Mouse (Mus musculus) kidney, postnatal 10 days (tissue): Measurements from ENCODE around the gene Hic1.
"Not testable (repeated sequence)": the region's sequence is repeated elsewhere in the genome, so short reads cannot be mapped to it uniquely, and the experiment has no call there.

Source experiments
- DNase-seq: peaks from one replicate; pipeline ENCODE4 v3.0.0; 2021; ENCODE audit warnings: mixed read lengths

Gene Hic1

DNA sequence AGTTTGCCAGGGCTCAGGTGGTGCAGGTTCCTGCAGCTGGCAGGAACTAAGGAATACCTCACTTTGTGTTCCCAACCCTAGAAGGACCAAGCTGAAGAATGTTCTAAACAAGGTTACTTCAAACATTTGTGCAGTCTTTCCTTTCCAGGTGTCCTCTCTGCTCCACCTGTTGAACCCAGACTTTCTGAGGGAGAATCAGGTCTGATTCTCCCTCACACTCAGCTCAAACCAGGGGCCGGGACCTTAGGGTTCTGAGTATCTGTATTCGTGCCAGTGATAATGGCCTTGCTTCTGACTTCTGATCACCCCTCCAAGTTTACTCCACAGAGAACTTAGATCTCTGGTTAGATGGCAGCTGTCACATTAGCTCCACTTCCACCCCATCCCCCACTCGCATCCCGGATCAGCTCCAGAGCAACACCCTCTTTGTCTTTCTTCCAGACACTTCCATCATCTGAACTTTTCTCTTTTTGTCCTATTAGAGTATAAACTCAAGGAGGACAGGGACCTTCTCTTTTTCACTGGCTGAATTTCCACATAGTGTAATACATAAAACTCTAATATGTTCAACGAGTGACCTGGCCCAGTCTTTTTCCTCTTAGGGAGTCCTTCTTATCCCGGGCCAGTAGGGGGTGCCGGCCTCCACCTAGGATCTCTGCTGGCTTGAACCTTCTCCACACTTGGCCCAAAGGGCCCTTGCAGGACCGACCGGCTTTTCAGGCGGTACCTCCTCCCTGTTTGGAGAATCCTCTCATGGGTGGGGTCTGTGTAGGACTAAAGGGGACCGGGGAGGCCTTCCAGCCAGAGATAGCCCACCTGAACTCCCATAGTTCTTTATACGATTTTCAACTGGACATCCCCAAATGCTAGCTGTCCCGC, 23.3 kb upstream of the Hic1 start:
- peak; percentile 90 for DNase-seq

GRCm38 (mm10) chr11:75191841-75192240, 22.5 kb upstream of the Hic1 start:
- DNase-seq: no peak

DNA sequence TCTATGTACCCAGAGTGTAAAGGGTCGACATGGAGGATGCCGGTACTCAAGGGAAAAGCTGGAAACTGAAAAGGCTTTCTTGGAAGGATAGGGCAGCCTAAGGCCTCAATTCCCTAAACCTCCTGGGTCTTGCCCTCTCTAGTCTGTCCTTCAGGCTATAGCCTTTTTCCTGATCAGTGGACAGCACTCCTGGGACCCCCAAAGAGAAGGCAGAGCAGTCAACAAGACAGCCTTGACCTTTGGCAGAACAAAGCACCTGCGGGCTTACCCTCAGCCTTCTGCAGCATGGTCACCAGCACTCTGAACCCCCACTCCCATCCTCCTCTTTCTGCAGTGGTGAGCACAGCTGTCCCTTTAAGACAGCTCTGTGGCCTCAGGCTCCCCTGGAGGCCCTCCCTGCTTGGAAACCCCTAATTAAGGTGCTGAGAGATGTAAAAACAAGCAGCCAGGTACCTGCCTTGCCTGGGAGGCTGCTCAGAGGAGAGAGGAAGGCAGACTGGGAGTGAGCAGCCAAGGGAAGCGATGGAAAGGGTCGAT, 21.7 kb upstream of the Hic1 start, which contains the start of gene Dph1:
Dph1 (minus strand) TSS at position 337 of the 537 bp plus-strand sequence.
- DNase-seq: no peak

DNA sequence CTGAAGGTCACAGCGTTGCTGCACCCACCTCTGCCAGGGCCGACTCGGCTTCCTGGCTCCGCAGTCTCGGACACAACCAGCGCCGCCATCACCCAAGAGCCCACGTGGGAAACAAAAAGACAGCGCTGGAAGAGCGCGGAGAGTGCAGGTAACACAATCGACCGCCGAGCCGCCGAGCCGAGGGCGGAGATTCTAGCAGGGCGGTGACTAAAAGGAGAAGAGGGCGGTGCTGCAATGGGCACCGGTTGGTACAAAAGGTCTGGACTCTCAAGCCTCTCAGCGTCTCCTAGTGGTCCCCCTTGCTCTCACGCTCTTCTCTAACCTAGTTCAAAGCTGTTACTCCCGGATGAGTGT, 21.0 kb upstream of the Hic1 start:
- peak; percentile 90 for DNase-seq

DNA sequence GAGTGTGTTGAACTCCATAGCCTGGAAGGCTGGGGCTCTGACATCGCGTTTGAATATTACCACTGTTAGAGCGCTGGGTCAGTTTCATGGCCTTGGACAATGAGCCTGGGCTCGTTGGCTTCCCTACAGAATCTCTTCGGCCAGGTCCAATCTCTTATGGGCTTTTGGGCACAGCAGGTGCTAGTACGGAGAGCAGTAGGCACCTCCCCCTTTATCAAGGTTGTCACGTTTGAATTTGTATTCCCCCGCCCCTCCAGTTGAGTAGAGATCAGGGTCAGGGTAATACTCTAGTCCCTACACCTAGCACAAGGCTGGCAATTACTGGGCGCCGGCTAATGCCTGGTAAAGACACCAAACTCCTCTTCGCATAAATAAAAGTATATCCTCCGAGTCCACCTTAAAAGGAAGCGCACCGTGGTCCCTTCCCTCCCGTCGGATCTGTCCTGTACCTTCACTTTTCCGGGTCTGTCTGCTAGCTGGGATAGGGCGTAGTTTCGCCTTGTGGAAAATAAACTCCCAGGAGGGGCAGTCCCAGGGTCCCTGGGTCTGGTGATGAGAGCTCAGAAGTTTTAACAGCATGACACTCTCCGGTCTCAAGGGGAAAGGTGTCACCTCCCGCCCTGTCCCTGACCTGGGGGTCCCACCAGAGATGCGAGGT, 20.5 kb upstream of the Hic1 start:
- no peak for DNase-seq

- no peak for DNase-seq
These were observed 15.7 kb upstream of the Hic1 start for GRCm38 (mm10) chr11:75184986-75185385.

- no peak for DNase-seq
These were observed 15.3 kb upstream of the Hic1 start for GRCm38 (mm10) chr11:75184573-75184972.

DNA sequence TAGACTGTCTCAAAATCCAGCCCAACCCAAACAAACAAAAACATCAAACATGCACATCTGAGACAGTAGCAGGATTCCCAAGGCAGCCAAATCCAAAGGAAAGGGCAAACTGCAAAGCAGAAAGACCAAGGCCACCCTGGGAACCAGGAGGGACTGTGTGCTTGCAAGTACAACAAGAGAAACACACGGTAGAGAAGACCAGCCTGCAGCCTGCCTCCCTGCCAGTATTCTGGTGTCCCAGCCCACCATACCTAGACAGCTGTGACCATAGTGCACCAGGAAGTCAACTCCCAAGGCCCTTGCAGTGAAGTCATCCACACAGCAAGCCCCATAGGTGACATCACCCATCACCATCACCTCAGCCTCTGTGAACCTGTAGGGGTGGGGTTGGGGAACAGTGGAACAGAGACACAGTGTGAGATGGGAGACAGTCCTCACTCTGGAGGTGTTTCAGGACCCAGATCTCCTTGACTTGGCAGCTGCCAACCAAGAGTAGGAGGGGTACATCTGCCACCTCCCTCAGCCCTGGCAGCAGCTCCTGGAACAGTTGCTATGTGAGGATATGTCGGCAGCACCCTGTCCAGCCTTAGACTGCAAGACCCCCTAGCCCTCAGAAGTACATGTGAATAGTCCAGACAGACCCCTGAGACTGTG, 14.7 kb upstream of the Hic1 start:
- DNase-seq: no peak

DNA sequence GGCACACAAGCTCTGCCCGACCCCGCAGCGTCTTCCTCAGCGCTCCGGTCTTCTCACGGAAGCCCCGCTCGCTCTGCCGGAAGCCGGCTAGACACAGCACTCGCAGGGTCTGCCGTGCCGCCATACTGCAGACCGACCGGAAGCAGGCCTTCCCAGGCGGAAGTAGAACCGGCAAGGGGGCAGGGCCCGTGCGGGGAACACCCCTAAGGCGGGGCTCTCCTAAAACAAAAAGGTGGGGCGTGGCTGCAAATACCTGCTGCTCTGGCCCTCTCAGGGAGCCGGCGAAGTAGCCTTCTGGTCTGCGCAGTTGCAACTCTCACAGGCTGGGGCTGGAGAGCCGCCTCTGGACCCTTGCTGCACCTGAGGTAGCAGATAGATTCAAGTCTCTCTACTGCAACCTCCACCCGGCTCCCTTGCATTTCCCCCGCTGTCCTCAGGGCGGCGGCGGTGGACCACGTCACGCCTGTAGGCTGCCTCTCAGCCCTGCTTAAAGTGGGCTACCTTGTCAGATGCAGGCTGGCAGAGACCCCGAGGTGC, 9.4 kb upstream of the Hic1 start, which contains the start of gene Ovca2:
Ovca2 (minus strand) TSS at position 164 of the 537 bp plus-strand sequence.
- peak; percentile 94 for DNase-seq

- DNase-seq: no peak
These were observed 8.7 kb upstream of the Hic1 start for GRCm38 (mm10) chr11:75178011-75178410.

- DNase-seq: not testable (repeated sequence)
These were observed 5.3 kb upstream of the Hic1 start for GRCm38 (mm10) chr11:75174574-75174973.

DNA sequence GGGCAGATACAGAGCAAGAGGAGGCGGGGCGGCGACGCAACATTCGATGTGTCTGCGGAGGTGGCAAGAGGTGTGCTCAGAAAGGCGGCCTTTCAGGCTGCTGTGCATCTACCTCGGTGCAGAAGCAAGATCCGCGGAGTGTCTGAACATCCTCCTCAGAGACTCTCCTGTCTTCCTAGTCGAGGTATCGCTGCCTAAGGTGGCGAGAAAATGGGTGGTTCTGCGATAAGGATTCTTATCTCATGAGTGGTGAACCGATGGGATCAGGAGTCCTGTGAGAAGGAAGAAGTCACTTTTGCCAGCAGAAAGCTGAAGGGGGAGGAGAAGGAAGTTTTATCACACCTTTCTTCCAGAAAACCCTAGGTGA, 4.5 kb upstream of the Hic1 start:
- no peak for DNase-seq

DNA sequence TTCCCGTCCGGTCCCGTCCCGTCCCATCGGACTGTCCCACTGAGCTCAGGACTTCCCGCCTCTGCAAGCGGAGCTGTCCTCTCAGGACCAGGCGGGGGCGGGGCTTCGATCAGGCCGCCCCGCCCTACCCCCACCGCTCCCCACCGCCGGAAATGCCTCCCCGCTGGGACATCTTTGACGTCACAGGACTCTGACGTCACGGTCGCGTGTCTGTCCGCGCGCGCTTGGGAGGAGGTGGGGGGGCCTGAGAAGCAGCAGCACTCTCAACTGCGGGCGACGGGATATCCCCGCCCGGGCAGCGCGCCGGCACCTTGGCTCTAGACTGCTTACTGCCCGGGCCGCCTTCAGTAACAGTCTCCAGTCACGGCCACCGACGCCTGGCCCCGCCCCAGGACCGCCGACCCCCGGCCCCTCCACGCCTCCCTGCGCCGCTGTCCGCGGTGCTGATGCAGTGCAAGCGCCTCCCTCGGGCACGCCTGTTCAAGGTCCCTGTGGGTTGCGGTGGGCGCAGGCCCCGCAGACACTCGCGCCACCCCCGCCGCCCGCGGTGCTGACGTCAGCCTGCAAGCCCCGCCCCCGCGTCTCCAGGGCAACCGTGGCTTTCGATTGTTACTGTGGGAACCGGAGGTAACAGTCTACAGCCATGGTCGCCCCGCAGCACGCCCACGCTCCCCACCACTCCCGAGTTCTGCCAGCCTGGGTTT, 3.9 kb upstream of the Hic1 start:
- peak; percentile 95 for DNase-seq

- DNase-seq: peak; percentile 76
These were observed 3.1 kb upstream of the Hic1 start for GRCm38 (mm10) chr11:75172151-75173094.

DNA sequence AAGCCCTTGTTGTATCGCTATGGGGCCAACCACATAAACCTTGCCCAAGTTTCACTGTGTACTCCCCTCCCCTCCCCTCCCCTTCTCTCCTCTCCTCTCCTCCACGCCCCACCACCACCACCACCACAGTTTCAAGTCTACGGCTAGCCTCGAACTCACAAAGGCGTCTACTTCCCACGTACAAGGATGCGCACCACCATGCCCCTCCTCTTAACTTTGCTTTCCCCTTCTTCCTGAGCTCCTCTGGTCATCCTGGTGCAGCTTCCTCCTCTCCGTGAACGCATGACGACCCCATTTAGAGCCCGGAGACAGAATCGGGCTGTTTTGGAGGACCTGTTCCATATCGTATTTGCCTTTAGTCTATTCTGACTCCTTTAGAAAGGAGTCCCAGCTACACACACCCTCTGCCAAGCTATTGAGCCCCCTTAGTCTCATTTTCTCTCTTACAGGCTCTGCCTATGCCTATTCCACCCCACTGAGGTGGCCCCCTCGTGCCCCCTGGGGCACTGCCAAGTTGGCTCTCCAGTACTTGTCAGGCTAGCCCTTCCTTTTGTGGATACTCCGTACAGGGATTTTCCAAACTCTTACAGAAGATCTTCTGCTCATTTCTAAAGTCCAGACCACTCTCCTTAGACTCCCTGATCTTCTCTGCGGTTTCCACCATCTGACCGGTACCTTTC, 2.0 kb upstream of the Hic1 start:
- peak; percentile 43 for DNase-seq

DNA sequence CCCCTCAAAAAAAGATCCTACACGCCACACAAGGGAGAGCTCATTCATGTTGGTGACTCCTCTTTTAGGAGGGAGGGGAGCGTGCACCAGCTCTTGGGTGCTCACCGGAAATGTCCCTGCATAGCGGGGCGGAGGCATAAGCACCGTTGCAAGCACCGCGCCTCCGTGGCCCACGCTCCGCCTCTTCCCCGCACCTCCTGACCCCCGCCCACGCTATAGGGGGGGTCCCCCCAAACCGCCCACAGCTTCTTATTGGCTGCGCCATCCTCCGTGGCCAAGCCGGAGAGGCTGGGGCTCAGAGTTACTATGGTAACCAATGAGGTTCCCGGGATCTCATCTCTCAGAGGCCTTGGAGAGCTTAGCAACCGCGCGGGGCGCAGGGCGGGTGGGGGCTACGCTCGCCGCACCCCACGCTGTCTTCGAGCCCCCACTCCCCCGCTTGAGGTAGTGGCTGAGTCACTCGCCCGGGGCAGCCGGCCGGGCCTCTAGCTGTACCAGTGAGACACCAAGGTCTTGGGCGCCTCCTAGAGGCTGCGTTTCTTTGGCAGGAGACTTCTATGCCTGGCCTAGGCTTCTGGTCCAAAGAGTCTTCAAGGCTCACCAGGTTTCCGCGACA, 925 bp upstream of the Hic1 start:
- peak; percentile 97 for DNase-seq

GRCm38 (mm10) chr11:75168590-75169361, 543 bp downstream of the Hic1 start:
- DNase-seq: peak; percentile 94

DNA sequence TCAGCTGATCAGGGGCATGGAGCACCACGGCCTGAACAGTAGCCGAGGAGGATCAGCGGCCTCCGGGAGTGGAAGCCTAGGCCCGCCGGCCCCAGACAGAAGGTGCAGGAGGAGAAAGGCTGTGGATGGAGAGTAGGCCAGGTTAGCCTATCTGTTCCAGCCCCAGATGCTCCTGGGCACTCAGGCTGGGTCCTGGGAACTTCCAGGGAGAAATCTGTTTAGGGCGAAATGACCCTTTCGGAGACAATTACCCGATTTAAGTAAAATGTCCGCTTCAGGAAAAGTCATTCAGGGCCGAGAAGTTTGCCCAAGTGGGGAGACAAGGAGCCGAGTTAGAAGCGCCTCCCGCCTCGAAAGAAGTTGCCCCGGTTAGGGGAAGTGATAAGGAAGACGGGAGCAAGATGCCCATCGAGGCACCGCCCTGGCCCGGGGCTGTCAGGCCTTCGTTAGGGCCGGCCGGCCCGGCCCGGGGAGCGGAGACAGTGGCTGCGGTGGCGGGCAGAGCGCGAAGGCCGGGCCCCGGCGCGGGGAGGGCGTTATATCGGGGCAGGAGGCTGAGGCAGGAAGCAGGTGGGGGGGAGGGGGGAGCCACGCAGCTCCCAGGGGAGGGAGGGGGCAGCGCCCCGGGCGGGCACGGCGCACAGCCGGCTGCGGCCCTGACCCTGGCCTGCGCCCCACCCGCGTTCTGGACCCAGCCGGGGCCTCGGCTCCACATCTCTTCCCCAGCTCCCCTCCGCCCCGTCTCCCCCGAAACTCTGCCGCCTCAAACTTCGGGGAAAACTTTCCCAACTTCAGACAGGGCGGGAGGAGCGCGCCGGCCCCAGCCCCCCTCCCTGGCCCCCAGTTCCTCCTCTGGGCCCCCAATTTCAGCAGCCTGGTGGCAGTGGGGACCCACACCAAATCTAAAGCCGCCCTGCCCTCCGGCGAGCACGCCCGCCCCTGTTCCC, 1.4 kb downstream of the Hic1 start:
- peak; percentile 83 for DNase-seq
